Mouse (Mus musculus): ENCODE data around the gene Hipk2.
A peak's percentile ranks its signal among the peaks of the same experiment; 100 is the strongest.

Hipk2 gene

GRCm38 (mm10) chr6:38755188-38755587 is 120.8 kb downstream of the Hipk2 start:
- no peak for DNase-seq (ENCODE audit: low spot score in 2 of 2)

- no peak for DNase-seq (ENCODE audit: low spot score in 2 of 2)
Measured at GRCm38 (mm10) chr6:38753729-38754128, 122.2 kb downstream of the Hipk2 start.

- DNase-seq (ENCODE audit: low spot score in 2 of 2), result no peak
Measured at GRCm38 (mm10) chr6:38753025-38753424, 122.9 kb downstream of the Hipk2 start.

- no peak for DNase-seq (ENCODE audit: low spot score in 2 of 2)
Measured at GRCm38 (mm10) chr6:38752495-38752894, 123.5 kb downstream of the Hipk2 start.

GRCm38 (mm10) chr6:38748037-38748436 is 127.9 kb downstream of the Hipk2 start:
- no peak for DNase-seq (ENCODE audit: low spot score in 2 of 2)

GRCm38 (mm10) chr6:38743351-38743750 is 132.6 kb downstream of the Hipk2 start:
- DNase-seq (ENCODE audit: low spot score in 2 of 2), result no peak

- DNase-seq (ENCODE audit: low spot score in 2 of 2), result no peak
Measured at GRCm38 (mm10) chr6:38742441-38742840, 133.5 kb downstream of the Hipk2 start.

- no peak for DNase-seq (ENCODE audit: low spot score in 2 of 2)
Measured at GRCm38 (mm10) chr6:38741024-38741423, 134.9 kb downstream of the Hipk2 start.

- DNase-seq (ENCODE audit: low spot score in 2 of 2), result no peak
Measured at GRCm38 (mm10) chr6:38739266-38739665, 136.7 kb downstream of the Hipk2 start.

- no peak for DNase-seq (ENCODE audit: low spot score in 2 of 2)
Measured at GRCm38 (mm10) chr6:38737763-38738162, 138.2 kb downstream of the Hipk2 start.

GRCm38 (mm10) chr6:38736240-38736639 is 139.7 kb downstream of the Hipk2 start:
- DNase-seq (ENCODE audit: low spot score in 2 of 2), result peak; percentile 77 to 91

- no peak for DNase-seq (ENCODE audit: low spot score in 2 of 2)
Measured at GRCm38 (mm10) chr6:38732681-38733080, 143.3 kb downstream of the Hipk2 start.

- DNase-seq (ENCODE audit: low spot score in 2 of 2), result no peak
Measured at GRCm38 (mm10) chr6:38730169-38731146, 145.5 kb downstream of the Hipk2 start.

- no peak for DNase-seq (ENCODE audit: low spot score in 2 of 2)
Measured at GRCm38 (mm10) chr6:38725515-38725914, 150.4 kb downstream of the Hipk2 start.

- no peak for DNase-seq (ENCODE audit: low spot score in 2 of 2)
Measured at GRCm38 (mm10) chr6:38721361-38721760, 154.6 kb downstream of the Hipk2 start.

- no peak for DNase-seq (ENCODE audit: low spot score in 2 of 2)
Measured at GRCm38 (mm10) chr6:38719229-38719628, 156.7 kb downstream of the Hipk2 start.

- no peak for DNase-seq (ENCODE audit: low spot score in 2 of 2)
Measured at GRCm38 (mm10) chr6:38718625-38719024, 157.3 kb downstream of the Hipk2 start.

- no peak for DNase-seq (ENCODE audit: low spot score in 2 of 2)
Measured at GRCm38 (mm10) chr6:38715881-38716280, 160.1 kb downstream of the Hipk2 start.

GRCm38 (mm10) chr6:38713957-38714898 is 161.7 kb downstream of the Hipk2 start:
- no peak for DNase-seq (ENCODE audit: low spot score in 2 of 2)

- DNase-seq (ENCODE audit: low spot score in 2 of 2), result no peak
Measured at GRCm38 (mm10) chr6:38710449-38710848, 165.5 kb downstream of the Hipk2 start.

GRCm38 (mm10) chr6:38704264-38704984 is 171.5 kb downstream of the Hipk2 start:
- DNase-seq (ENCODE audit: low spot score in 2 of 2), result no peak

GRCm38 (mm10) chr6:38703526-38703925 is 172.4 kb downstream of the Hipk2 start:
- DNase-seq (ENCODE audit: low spot score in 2 of 2), result no peak
